Mouse (Mus musculus) gastrocnemius, postnatal 10 days (tissue): ENCODE results near the gene Srf. TPM values are rescaled to one million over a fixed set of nuclear protein-coding genes. Genes with fewer than 3 reads are reported as not detected.

Experiments
- DNase-seq: peaks from one replicate; pipeline ENCODE4 v3.0.0; 2021; ENCODE audit warnings: mixed read lengths
- total RNA-seq, 2 experiments: library from RNA; stranded (reverse); gene quantifications; 2 replicates each; pipeline ENCODE4 v1.2.3; 2021

Srf gene
- total RNA-seq, 2 experiments from 2014 or later, result 66.9 to 75.5 TPM

GRCm38 (mm10) chr17:46556584-46556945, 590 bp upstream of the Srf start:
- DNase-seq, result peak; percentile 27

DNA sequence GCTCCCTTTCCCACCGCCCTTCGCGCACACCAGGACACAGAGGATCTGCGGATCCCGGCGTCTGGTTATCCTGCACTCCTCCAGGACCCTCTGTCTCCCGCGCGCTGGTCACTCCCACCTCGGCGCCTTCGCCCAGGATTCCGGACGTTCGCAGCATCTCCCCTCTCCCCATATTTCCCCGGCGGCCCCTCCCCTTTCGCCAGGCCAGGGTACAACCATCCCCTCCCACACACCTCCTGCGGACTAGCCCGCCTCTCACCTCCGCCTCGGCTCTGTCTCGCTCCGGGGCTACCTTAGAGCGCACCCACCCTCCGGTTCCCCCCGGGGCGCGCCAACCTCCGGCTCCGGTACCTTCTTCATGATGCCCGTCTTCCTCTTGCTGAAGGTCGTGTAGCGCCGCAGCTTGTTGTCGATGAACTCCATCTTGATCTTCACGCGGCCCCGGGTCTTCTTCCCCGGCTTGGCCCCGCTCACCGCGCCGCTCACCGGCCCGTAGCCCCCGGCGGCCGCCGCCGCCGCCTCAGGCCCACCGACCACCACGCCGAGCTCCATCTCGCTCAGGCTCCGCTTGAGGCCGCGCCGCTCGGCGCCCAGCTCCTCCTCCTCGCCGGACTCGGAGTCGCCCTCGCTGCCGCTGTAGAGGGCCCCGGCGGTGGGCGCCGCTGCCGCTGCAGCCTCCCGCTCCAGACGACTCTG, 850 bp downstream of the Srf start:
- DNase-seq, result peak; percentile 67

GRCm38 (mm10) chr17:46554646-46554976, 1.4 kb downstream of the Srf start:
- no peak for DNase-seq

GRCm38 (mm10) chr17:46553926-46554325, 2.0 kb downstream of the Srf start:
- no peak for DNase-seq

- DNase-seq, result no peak
Measured at GRCm38 (mm10) chr17:46553469-46553868, 2.5 kb downstream of the Srf start.

DNA sequence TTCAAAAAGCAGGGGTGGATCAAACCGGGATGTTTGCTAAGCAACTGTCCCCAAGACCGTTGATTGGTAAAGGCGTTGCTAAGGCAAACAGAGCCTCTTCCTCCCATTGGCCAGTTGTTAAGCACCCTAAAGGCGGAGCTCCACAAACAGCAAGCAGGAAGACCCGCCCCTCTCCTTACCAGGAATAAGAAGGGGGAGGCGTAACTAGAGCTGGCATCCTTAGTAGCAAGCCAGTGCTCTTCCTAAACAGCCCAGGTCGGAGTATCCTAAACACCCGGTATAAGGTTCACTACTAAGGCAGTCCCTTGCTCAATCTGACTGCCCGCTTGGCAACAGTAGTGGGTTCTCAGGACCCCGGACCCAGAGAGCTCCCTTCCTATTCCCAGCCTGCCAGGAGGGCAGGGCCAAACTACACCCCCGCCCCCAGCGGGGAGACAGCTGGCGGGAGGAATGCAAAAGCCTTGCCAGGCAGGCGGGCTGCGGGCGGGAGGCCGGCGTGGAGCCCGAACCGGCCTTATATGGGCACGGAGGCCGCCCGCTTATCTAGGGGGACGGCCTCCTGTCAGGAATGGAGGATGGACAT, 3.0 kb downstream of the Srf start:
- DNase-seq, result peak; percentile 94

DNA sequence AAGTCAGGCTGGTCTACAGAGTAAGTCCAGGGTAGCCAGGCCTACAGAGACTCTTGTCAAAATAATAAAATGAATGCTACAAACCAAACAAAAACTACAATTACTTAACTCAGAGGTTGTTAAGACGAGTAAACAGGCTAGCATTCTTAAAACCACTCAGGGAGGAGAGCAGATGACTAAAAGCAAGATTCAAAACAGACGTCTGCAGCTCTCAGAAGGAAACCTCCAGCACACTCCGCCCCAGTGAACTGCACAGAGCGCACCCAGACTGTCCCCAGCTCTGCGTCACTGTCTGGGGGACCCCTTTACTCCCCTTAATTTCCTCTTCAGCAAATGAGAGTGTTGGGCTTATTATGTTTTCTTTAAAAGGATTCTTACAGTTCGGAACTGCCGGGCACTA, 3.8 kb downstream of the Srf start:
- no peak for DNase-seq

GRCm38 (mm10) chr17:46551369-46551768, 4.6 kb downstream of the Srf start:
- no peak for DNase-seq

DNA sequence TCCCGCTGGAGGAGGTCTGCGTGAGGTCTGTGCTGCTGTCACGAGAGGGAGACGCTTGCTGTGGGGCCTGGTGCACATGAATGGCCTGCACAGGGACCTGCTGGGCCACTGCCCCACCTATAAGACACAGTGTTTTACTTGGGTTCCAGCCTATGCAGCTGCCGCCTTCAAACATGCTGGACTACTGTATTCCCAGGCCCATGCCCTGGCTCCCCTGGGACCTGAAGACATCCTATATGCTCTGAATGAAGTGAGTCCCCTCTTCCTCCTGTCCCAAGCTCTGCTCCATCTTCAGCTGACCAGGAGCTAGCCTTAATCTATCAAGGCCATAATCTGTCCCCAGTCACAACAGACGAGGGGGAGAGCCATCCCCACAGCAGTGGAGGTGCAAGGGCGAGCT, 5.1 kb downstream of the Srf start:
- no peak for DNase-seq

- DNase-seq, result no peak
Measured at GRCm38 (mm10) chr17:46549642-46550041, 6.3 kb downstream of the Srf start.

- peak; percentile 65 for DNase-seq
Measured at GRCm38 (mm10) chr17:46549193-46549592, 6.8 kb downstream of the Srf start.

DNA sequence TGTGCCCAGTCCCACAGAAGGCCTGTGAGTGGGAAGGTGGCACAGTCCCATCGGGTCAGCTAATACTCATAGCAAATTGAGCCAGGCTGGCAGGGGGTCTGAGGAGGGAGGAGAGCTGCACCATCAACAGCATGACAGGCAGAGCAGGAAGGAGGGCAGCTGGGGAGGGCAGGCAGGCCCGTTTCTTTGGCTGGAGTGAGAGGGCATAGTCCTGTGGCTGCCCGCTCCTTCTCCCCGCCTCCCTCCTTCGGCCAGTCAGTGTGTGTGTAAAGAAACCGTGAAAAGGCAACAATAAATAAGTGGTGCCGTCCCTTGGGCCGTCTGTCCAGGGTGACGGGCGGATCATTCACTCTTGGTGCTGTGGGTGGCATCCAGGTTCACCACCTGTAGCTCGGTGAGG, 7.2 kb downstream of the Srf start:
- no peak for DNase-seq

GRCm38 (mm10) chr17:46547923-46548322, 8.1 kb downstream of the Srf start:
- DNase-seq, result no peak

DNA sequence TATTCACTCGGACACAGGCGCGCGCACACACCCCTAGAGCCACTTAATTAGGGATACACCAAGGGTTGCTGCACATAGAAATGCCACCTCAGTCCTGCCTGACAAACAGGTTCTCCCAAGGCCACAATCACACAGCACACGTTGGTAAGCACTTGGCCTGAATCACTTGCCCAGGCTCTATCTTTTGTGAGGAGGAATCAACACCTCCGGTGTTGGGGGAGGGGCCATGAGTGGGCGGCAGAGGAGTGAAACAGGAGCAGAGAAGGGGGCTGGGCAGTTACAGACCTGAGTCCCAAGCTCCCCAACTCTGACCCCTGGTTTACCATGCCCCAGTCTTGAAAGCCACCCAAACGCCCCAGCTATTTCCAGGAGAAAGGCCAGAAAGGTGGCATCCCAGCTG, 9.0 kb downstream of the Srf start:
- no peak for DNase-seq

DNA sequence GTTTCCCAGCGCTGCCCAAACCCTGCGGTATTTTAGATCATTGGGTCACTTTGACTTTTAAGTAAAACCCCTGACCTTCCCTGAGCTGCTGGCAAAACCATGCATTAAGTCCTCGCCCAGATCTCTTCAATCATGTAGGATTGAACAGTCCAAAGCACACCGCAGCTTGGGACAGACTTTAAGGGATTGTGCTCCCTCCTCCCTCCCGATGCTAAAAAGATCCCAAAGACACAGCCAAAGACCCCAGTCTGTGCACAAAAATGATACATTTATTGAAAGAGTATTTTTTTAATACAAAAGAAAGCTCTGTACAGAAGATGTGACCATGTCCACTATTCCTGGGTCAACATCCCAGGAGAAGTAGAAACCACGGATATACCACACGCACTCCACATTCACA, 9.4 kb downstream of the Srf start:
- DNase-seq, result no peak

DNA sequence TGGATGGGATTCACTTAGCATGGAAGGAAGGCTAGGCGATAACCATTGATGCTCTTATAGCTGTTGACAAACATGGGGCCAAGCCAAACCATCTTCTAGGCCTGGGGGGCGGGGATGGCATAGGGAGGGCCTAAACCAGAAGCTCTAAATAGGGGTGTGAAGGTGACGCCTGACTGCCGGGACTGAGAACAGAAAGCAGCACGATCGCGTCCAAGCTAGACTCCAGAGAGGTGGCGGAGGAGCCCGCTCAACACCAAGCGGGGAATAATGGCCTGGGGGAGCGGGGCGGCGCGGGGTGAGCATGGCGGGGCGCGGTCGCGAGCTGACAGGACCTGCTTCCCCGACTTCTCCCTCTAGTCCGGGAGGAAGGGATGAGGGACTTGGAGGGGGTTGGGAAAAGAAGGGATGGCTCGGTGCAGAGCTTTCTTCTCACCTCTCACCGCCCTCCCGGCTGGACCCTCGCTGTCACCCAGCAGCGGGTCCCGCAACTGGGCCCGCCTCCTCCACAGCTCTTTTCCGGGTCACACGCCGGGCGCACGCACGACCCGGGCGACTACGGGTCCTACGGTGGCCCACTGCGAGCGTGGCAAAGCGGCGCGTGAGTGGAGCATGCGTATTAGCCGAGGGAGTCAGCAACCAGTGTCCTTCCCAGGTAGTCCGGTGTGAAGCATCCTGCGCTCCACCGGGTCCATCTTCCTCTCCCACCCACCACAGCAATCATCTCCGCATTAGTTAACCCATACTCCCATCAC, 10.0 kb downstream of the Srf start, which contains the start of gene Cul9:
Gene Cul9, minus strand, starts transcription at position 576 of the 752 bp plus-strand sequence.
- DNase-seq, result peak; percentile 76

- DNase-seq, result no peak
Measured at GRCm38 (mm10) chr17:46543661-46544060, 12.3 kb downstream of the Srf start.

- DNase-seq, result peak; percentile 86
Measured at GRCm38 (mm10) chr17:46525579-46526307, 30.2 kb downstream of the Srf start.

GRCm38 (mm10) chr17:46525065-46525464, 30.9 kb downstream of the Srf start:
- no peak for DNase-seq

GRCm38 (mm10) chr17:46521963-46522668, 33.9 kb downstream of the Srf start:
- no peak for DNase-seq

- no peak for DNase-seq
Measured at GRCm38 (mm10) chr17:46521174-46521573, 34.8 kb downstream of the Srf start.

DNA sequence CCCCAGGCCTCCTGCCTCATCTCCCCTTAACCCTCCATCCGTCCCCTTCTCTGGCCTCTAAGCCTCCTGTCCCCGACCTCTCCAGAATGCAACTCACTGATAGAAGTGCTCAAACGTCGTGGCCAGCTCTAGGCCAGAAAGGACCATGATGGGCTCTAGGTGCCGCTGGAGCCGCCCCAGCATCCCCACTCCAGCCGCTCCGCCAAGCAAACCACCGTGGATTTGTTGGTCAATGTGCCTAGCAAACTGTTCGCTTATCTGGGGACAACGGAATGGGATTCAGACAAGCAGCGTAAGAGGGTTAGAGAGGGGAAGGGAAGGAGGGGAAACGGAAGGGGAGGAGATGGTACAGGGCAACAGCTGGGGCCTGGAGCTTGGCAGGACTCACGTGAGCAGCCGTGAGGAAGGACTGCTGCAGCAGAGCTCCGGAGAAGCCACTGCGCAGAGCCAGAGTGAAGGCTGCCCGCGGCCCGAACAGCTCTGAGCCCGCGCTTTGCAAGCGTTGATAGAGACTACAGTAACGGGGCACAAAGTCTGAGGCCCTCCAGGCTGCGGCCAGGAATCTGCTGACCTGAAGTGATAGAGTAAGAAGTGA, 35.5 kb downstream of the Srf start:
- no peak for DNase-seq
